Mouse (Mus musculus): Measurements from ENCODE around the gene Gfpt2. TPM values are rescaled to one million over a fixed set of nuclear protein-coding genes. Genes with fewer than 3 reads are reported as not detected.

Gene Gfpt2
- polyA plus RNA-seq, 1 experiment from 2014 or later, result 11.1 TPM

DNA sequence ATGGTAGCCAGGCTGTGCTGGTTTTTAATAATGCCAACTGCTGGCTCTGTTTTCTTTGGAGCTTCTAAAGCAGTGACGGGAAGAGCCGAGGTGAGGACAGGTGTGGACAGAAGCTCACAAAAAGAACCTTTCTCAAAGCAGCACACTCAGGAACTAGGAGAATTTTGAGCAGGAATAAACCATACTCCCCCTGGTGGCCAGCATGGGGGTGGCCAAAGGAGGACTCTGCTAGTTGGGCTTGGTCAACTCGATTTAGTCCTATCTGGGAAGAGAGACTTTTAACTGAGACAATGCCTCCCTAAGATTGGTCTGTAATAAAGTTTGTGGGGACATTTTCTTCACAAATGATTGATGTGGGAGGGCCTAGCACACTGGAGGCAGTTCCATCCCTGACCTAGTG, 51.0 kb downstream of the Gfpt2 start:
- Histone ChIP-seq H3K4me1 (peaks cover 24% of the 10 kb centered on the region), H3K27me3 (no peaks in the 10 kb centered on the region), H3K4me3 (no peak overlapping the region), H3K9me3 (no peaks in the 10 kb centered on the region), H3K36me3 (peaks cover 3% of the 10 kb centered on the region; the same call in 1 of the 2 replicates), H3K27ac (replicated peaks) (no peak overlapping the region), H3K9ac (replicated peaks) (no peak overlapping the region), H3K4me2 (replicated peaks) (no peak overlapping the region)
- 55% methylated on average over 3 of the region's 3 CpGs for WGBS
- ATAC-seq (replicated peaks), result no peak

DNA sequence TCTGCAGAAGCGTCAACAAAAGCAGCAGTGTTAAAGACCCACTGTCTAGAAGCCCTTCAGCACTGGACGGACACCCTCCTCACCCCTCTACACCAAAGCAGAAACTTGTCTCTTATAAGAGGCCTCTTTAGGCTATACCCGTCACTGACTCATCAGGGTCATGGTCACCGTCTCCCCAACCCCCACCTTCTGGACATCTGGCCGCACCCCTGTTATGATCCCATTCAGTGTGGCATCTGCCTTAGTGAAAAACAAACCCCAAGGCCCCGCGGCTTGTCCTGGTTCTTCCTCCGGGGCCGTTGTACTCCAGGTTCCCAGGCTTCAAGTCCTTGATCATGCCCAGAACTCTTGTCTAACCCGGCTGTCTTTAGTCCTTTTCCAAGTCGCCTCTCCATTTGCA, 52.0 kb downstream of the Gfpt2 start:
- H3K4me1 ChIP-seq, result peaks cover 24% of the 10 kb centered on the region
- ATAC-seq (replicated peaks), result peak; percentile 35
- WGBS, result 41% methylated on average over 11 of the region's 11 CpGs
- no peaks in the 10 kb centered on the region for H3K9me3 ChIP-seq
- no peaks in the 10 kb centered on the region for H3K27me3 ChIP-seq
- peak overlapping the region; percentile 94 for H3K4me3 ChIP-seq
- H3K4me2 ChIP-seq (replicated peaks), result peak overlapping the region; percentile 62
- peak overlapping the region; percentile 73 for H3K27ac ChIP-seq (replicated peaks)
- peaks cover 9% of the 10 kb centered on the region; the same call in 1 of the 2 replicates for H3K36me3 ChIP-seq
- H3K9ac ChIP-seq (replicated peaks), result peak overlapping the region; percentile 93

DNA sequence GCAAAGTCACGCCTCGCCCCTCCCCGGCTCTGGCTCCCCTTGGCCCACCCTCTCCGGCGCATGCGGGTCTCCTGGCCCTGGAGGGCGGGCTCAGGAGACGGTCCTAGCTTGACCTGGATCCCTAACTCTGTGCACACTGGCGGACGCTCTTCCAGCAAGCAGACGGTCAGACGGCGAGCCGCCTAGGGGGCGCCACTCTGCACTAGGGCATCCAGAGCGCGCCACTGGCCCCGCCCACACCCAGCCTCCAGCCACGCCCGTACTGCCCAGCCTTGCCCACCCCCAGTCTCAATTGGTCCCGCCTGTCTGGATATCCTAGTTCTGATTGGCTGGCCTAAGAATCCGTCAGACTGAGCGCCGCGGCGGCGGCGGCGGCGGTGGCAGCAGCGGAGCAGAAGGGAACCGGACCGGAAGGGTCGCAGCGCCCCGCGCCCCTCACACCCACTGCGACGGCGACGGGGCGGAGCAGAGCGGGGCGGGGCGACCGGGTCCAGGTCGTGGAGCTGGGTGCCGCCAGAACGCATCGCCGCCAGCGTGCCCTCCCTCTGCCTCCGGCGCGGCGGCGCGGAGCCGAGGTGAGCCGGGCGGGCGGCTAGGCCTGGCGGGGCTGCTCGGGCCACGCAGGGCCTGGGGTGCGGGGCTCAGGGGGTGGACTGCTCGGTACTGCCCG, 52.6 kb downstream of the Gfpt2 start, which contains the start of gene Mapk9:
Gene Mapk9, plus strand, starts transcription at position 351 of the 670 bp plus-strand sequence.
- Histone ChIP-seq H3K9ac (replicated peaks) (peak within 1 kb of the TSS; percentile 93), H3K27ac (replicated peaks) (peak within 1 kb of the TSS; percentile 84), H3K4me1 (peaks cover 24% of the 10 kb centered on the region), H3K4me3 (peak within 1 kb of the TSS; percentile 94), H3K4me2 (replicated peaks) (peak within 1 kb of the TSS; percentile 62), H3K36me3 (peaks cover 9% of the 10 kb centered on the region; the same call in 1 of the 2 replicates), H3K27me3 (no peaks in the 10 kb centered on the region), H3K9me3 (no peaks in the 10 kb centered on the region)
- WGBS, result under 1% methylated on average over 44 of the region's 68 CpGs
- peak; percentile 98 for ATAC-seq (replicated peaks)

DNA sequence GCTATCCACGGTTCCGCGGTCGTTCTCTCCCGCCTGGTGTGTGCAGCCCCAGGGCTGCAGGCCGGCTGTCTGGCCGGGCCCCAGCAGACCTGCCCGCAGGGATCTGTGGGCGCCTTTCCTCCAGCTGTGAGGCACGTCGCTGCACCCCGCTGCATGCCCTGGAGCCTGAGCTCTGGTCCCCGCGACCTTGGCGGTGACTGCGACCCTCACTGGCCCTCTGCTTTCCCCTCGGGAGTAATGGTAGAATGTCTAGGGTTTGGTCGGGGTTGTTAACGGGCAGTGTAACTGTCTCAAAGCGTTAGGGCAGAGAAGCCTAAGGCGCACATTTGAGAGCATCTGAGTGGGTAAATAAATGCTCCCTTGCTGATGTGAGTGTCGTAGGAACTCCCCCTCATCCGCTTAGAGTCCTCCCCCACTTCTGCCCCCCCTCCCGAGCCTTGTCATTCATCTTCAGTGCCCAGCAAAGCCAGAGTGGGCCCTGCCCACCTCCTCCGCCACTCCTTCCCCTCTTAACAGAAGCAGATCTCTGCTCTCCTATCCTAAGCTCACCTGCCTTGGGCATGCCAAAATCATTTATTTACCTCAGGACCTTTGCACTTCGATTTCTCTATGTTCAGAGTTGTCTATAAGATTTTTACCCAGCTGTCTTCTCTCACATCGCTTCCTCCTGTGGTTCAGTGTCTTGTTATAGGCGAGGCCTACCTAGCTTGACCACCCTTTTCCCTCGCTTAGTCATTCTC, 53.3 kb downstream of the Gfpt2 start:
- H3K36me3 ChIP-seq, result peaks cover 9% of the 10 kb centered on the region; the same call in 1 of the 2 replicates
- H3K27me3 ChIP-seq, result no peaks in the 10 kb centered on the region
- H3K4me2 ChIP-seq (replicated peaks), result peak overlapping the region; percentile 62
- ATAC-seq (replicated peaks), result 0 out of 2 replicates have a peak, but pooled peaks have one; percentile 0
- peak overlapping the region; percentile 84 for H3K27ac ChIP-seq (replicated peaks)
- 9% methylated on average over 29 of the region's 29 CpGs for WGBS
- peak overlapping the region; percentile 93 for H3K9ac ChIP-seq (replicated peaks)
- H3K4me3 ChIP-seq, result peak overlapping the region; percentile 94
- peaks cover 24% of the 10 kb centered on the region for H3K4me1 ChIP-seq
- H3K9me3 ChIP-seq, result no peaks in the 10 kb centered on the region

DNA sequence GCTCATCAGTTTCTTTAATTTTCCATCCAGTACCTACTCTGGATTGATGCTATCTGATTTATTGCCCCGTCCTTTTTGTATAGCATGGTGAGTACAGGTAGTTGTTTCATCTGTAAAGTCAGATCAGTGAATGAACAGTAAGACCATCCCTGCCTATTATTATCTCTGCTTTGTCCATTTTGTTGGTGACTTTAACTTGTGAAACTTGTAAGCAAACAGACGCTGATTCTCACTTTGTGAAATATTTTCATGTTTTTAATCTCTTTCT, 53.8 kb downstream of the Gfpt2 start:
- peaks cover 24% of the 10 kb centered on the region for H3K4me1 ChIP-seq
- WGBS, result 81% methylated on average over 2 of the region's 2 CpGs
- H3K36me3 ChIP-seq, result peaks cover 9% of the 10 kb centered on the region; the same call in 1 of the 2 replicates
- H3K9ac ChIP-seq (replicated peaks), result peak overlapping the region; percentile 93
- no peak for ATAC-seq (replicated peaks)
- H3K4me3 ChIP-seq, result peak overlapping the region; percentile 94
- peak overlapping the region; percentile 62 for H3K4me2 ChIP-seq (replicated peaks)
- peak overlapping the region; percentile 84; the same call in 1 of the 2 replicates for H3K27ac ChIP-seq (replicated peaks)
- no peaks in the 10 kb centered on the region for H3K9me3 ChIP-seq
- no peaks in the 10 kb centered on the region for H3K27me3 ChIP-seq

DNA sequence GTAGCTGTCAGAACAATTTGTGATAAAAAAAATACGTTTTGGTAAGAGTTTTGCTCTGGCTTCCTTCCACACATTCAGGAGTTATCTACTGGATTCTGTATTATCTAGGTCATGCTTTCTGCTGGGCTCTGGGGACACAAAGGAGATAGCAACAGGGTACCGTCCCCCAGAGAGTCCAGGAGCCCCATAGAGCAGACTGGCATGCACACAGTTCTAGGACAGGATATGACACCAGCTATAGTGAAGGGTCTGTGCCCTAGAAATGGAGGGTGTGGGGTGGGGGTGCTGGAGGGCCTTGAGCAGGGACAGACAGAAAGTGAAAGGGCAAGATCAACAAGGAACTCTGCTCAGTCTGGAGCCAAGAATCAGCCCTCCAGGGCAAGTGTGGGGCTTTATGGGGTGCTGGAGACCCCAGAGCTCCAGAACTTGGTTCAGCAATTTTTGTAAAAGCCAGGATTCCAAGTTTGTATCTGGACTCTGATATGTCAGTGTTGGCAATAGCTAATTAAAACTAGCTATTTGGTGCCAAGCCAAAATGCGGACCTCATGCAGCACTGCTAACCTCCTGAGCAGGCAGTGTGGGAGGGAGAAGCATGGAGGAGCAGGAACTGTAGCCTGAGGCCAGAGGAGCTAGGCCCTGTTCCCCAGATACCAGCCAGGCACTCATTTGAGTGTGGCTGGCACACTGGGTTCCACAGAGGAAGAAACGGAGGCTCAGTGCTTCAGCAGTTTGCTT, 54.3 kb downstream of the Gfpt2 start:
- Histone ChIP-seq H3K27ac (replicated peaks) (no peak overlapping the region), H3K4me3 (peak overlapping the region; percentile 94; the same call in 1 of the 2 replicates)
- WGBS, result 70% methylated on average over 4 of the region's 4 CpGs

DNA sequence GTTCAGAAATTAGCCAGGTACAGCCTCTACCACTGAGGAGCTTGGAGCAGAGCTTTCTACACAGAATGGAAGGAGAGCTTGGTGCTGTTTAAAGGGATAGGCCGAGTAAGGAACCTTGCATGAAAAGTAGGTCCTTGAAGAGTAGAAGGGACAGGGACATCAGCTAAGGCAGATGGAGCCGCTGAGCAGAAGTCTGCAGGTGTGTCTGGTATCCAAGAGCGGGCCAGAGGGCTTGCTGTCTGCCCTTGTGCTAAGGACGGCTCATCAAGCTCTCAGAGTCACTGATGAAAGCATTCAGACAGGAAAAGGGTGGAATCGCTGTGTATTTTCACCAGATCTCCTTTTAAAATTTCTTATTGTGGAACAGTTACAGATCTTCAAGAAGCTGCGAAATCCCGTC, 56.4 kb downstream of the Gfpt2 start:
- ATAC-seq (replicated peaks), result no peak
- Histone ChIP-seq H3K4me1 (peaks cover 24% of the 10 kb centered on the region), H3K4me2 (replicated peaks) (no peak overlapping the region), H3K4me3 (no peak overlapping the region), H3K27me3 (no peaks in the 10 kb centered on the region), H3K9ac (replicated peaks) (no peak overlapping the region), H3K9me3 (no peaks in the 10 kb centered on the region), H3K27ac (replicated peaks) (no peak overlapping the region), H3K36me3 (peaks cover 18% of the 10 kb centered on the region; the same call in 1 of the 2 replicates)
- 96% methylated on average over 7 of the region's 7 CpGs for WGBS

More for the DNA sequence above, 54.3 kb downstream of the Gfpt2 start:
- Histone ChIP-seq H3K4me1 (peaks cover 24% of the 10 kb centered on the region), H3K9ac (replicated peaks) (no peak overlapping the region), H3K27me3 (no peaks in the 10 kb centered on the region), H3K9me3 (no peaks in the 10 kb centered on the region), H3K4me2 (replicated peaks) (peak overlapping the region; percentile 62), H3K36me3 (peaks cover 9% of the 10 kb centered on the region; the same call in 1 of the 2 replicates)
- no peak for ATAC-seq (replicated peaks)

DNA sequence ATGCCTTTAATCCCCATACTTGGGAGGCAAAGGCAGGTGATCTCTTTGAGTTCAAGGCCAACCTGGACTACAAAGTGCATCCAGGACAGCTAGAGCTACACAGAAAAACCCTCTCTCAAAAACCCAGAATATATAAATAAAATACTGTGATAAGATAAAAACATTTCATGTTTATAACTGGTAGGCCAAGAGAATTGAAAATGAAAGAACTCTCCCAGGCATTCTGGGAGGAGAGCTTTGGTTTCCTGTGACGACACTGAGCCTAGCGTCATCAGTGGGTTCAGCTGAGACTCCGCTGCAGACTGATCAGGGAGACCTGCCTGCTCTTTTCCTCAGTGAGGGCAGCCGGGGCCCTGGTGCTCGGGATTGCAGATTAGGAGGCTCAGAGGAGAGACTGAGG, 61.2 kb downstream of the Gfpt2 start:
- Histone ChIP-seq H3K27ac (replicated peaks) (no peak overlapping the region), H3K4me3 (no peak overlapping the region), H3K9ac (replicated peaks) (no peak overlapping the region), H3K9me3 (no peaks in the 10 kb centered on the region), H3K4me1 (no peaks in the 10 kb centered on the region; the same call in 1 of the 2 replicates), H3K4me2 (replicated peaks) (no peak overlapping the region), H3K27me3 (no peaks in the 10 kb centered on the region), H3K36me3 (peaks cover 28% of the 10 kb centered on the region; the same call in 1 of the 2 replicates)
- no peak for ATAC-seq (replicated peaks)
- WGBS, result 81% methylated on average over 5 of the region's 5 CpGs

DNA sequence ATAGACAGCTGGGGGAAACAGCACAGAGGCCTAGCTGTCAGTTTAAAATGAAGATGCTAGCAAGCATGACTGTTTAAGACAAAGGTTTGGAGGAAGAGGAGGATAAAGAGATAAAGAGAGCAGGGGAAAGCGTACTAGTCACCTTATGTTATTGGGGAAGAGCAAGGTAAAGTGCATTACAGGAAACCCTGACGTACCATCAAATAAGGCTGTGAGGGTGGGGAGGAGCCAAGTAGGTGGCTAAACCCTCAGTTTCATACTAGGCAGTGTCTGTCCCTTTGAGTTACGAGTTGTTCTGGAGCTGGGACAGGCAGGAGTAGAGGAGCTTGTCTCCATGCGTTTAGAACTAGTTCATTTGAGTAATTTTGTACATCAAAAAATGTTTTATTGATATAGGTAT, 67.2 kb downstream of the Gfpt2 start:
- H3K27ac ChIP-seq (replicated peaks), result no peak overlapping the region
- peaks cover 16% of the 10 kb centered on the region; the same call in 1 of the 2 replicates for H3K36me3 ChIP-seq
- no peaks in the 10 kb centered on the region for H3K4me1 ChIP-seq
- H3K27me3 ChIP-seq, result no peaks in the 10 kb centered on the region
- no peaks in the 10 kb centered on the region for H3K9me3 ChIP-seq
- H3K4me2 ChIP-seq (replicated peaks), result no peak overlapping the region
- WGBS, result 96% methylated on average over 4 of the region's 4 CpGs
- no peak overlapping the region for H3K9ac ChIP-seq (replicated peaks)
- ATAC-seq (replicated peaks), result no peak
- H3K4me3 ChIP-seq, result no peak overlapping the region

DNA sequence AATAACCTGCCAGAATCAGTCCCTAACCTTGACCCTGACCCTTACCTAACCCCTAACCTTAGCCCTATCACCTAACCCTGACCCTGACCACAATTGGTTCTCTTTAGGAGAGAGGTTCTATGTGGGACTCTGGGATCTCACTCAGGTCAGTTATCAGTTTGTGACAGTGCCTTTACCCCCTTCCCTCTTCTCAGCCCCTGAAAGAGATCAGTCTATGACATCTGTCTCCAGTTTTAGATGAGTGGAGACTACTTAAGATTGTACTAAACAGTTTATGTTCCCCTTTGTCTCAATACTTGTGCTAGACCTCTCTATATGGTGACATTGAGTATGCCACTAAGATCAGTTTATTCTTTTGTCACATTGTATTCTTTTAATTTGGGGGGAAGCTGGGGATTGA, 69.9 kb downstream of the Gfpt2 start:
- ATAC-seq (replicated peaks), result no peak
- H3K27ac ChIP-seq (replicated peaks), result no peak overlapping the region
- no peaks in the 10 kb centered on the region for H3K9me3 ChIP-seq
- no peaks in the 10 kb centered on the region for H3K27me3 ChIP-seq
- H3K9ac ChIP-seq (replicated peaks), result no peak overlapping the region
- peaks cover 17% of the 10 kb centered on the region; the same call in 1 of the 2 replicates for H3K36me3 ChIP-seq
- no peak overlapping the region for H3K4me2 ChIP-seq (replicated peaks)
- no peaks in the 10 kb centered on the region for H3K4me1 ChIP-seq
- H3K4me3 ChIP-seq, result no peak overlapping the region

DNA sequence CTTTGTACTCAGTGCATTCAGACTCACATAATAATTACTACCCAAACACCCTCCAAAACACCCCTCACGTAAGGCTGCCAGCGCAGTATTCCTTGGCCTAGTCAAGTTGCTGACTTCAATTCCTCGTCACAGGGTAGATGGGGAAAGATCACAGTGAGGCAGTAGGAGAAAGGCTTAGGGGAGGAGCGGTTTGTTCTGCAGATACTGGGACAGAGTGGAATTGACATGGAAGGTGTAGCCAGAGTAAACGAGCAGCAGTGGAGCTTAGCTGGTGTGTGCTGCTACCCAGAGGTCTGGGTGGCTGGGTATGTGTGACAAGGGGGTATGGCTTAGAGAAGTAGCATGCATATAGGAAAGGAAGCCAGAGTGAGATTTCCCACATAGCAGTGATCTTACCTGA, 73.3 kb downstream of the Gfpt2 start:
- Histone ChIP-seq H3K27ac (replicated peaks) (no peak overlapping the region), H3K36me3 (peaks cover 26% of the 10 kb centered on the region), H3K9ac (replicated peaks) (no peak overlapping the region), H3K4me3 (no peak overlapping the region), H3K4me1 (no peaks in the 10 kb centered on the region), H3K27me3 (no peaks in the 10 kb centered on the region), H3K9me3 (no peaks in the 10 kb centered on the region), H3K4me2 (replicated peaks) (no peak overlapping the region)
- 83% methylated on average over 5 of the region's 5 CpGs for WGBS
- no peak for ATAC-seq (replicated peaks)

DNA sequence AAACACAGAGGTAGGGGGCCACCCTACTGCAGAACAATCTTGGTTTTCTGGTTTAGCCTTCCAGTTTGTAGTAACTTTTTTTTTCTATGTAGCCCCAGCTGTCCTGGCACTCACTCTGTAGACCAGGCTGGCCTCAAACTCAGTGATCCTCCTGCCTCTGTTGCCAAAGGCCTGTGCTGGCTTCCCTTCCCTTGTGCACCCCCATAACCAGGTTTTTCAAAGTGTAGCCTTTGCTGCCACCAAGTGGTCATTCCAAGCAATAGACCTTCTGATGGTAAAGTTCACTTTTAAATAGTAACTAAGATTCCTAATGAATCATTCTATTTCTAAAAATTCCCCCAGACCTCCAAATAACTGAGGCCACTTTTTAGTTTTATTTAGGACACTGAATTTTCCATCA, 75.8 kb downstream of the Gfpt2 start:
- H3K4me2 ChIP-seq (replicated peaks), result no peak overlapping the region
- H3K4me1 ChIP-seq, result no peaks in the 10 kb centered on the region
- H3K27ac ChIP-seq (replicated peaks), result no peak overlapping the region
- no peaks in the 10 kb centered on the region for H3K9me3 ChIP-seq
- H3K9ac ChIP-seq (replicated peaks), result no peak overlapping the region
- H3K27me3 ChIP-seq, result no peaks in the 10 kb centered on the region
- ATAC-seq (replicated peaks), result peak; percentile 67
- H3K4me3 ChIP-seq, result no peak overlapping the region
- peaks cover 38% of the 10 kb centered on the region for H3K36me3 ChIP-seq

Measured in forebrain, embryonic 15.5 days (tissue).